Mouse (Mus musculus): ENCODE data around the gene Syt7. TPM values are rescaled to one million over a fixed set of nuclear protein-coding genes. Genes with fewer than 3 reads are reported as not detected.

Syt7 gene
- polyA plus RNA-seq, 1 experiment: 10.9 TPM

DNA sequence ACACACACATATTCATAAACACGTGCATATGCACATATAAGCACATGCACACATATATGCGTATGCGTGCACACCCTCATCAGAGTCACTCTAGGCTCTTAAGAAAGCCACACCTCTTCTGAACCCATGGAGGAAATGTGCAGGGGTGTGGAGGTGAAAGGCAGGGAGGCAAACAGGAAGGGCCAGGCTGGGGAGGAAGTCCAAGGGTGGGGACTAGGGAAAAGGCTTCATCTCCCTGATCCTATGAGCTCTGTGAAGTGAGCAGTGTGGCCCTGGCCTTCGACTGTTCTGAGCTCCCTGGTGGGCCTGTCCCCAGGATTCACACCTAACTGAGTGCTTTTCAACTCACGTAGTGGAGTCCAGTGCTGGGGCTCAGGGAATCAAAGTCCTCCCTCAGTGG, 13.6 kb upstream of the Syt7 start:
- TF ChIP-seq CTCF (IDR thresholded peaks at IDR 0.05; ENCODE audit: insufficient read depth, low read length) (no peak), POLR2A (IDR thresholded peaks at IDR 0.05; ENCODE audit: borderline replicate concordance, extremely low read depth, low read depth, low read length) (peak; percentile 40; the same call in 1 of the 2 replicates)
- peak; percentile 16 for DNase-seq
- H3K4me1 ChIP-seq (ENCODE audit: control insufficient read depth, insufficient read depth, low read length): no peaks in the 10 kb centered on the region; the same call in 1 of the 2 replicates
- WGBS: 55% methylated on average over 5 of the region's 5 CpGs
- no peak overlapping the region for H3K4me3 ChIP-seq (replicated peaks; ENCODE audit: extremely low read depth, low read depth, low read length)

- no peak for DNase-seq
- WGBS: 79% methylated on average over 5 of the region's 5 CpGs
- Histone ChIP-seq H3K4me1 (ENCODE audit: control insufficient read depth, insufficient read depth, low read length) (no peaks in the 10 kb centered on the region), H3K4me3 (replicated peaks; ENCODE audit: extremely low read depth, low read depth, low read length) (no peak overlapping the region)
- TF ChIP-seq POLR2A (IDR thresholded peaks at IDR 0.05; ENCODE audit: borderline replicate concordance, extremely low read depth, low read depth, low read length): no peak
Measured at GRCm38 (mm10) chr19:10379978-10380377, 8.9 kb upstream of the Syt7 start.

DNA sequence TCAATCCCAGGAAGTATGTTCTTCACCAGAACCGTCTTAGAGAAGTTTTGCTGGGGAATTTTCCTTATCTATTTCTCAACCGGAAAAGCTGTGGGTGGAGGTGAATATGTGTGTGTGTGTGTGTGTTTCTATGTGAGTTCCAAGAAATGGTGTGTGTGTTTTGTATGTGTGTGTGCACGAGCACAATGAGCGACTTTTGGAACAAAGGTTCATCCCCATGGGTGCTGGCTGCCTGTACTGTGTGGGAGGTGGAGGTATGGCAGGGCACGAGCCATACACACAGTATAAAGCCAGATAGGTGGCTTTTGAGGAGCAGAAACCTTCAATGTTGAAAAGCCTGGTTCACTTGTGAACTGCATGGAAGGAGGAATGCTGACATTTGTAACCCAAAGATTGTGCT, 1.2 kb upstream of the Syt7 start:
- 39% methylated on average over 5 of the region's 5 CpGs for WGBS
- peaks cover 2% of the 10 kb centered on the region; the same call in 1 of the 2 replicates for H3K4me1 ChIP-seq (ENCODE audit: control insufficient read depth, insufficient read depth, low read length)
- no peak overlapping the region for H3K4me3 ChIP-seq (replicated peaks; ENCODE audit: extremely low read depth, low read depth, low read length)
- no peak for DNase-seq
- TF ChIP-seq POLR2A (IDR thresholded peaks at IDR 0.05; ENCODE audit: borderline replicate concordance, extremely low read depth, low read depth, low read length): no peak
- no peak for TF ChIP-seq CTCF (IDR thresholded peaks at IDR 0.05; ENCODE audit: insufficient read depth, low read length)

GRCm38 (mm10) chr19:10389391-10390098, 655 bp downstream of the Syt7 start:
- peaks cover 2% of the 10 kb centered on the region; the same call in 1 of the 2 replicates for H3K4me1 ChIP-seq (ENCODE audit: control insufficient read depth, insufficient read depth, low read length)
- TF ChIP-seq CTCF (IDR thresholded peaks at IDR 0.05; ENCODE audit: insufficient read depth, low read length) (no peak), POLR2A (IDR thresholded peaks at IDR 0.05; ENCODE audit: borderline replicate concordance, extremely low read depth, low read depth, low read length) (no peak)

GRCm38 (mm10) chr19:10390099-10390680, 1.3 kb downstream of the Syt7 start:
- TF ChIP-seq CTCF (IDR thresholded peaks at IDR 0.05; ENCODE audit: insufficient read depth, low read length) (no peak), POLR2A (IDR thresholded peaks at IDR 0.05; ENCODE audit: borderline replicate concordance, extremely low read depth, low read depth, low read length) (no peak)
- H3K4me1 ChIP-seq (ENCODE audit: control insufficient read depth, insufficient read depth, low read length): peaks cover 2% of the 10 kb centered on the region; the same call in 1 of the 2 replicates
- no peak for DNase-seq
- WGBS: 34% methylated on average over 9 of the region's 12 CpGs
- H3K4me3 ChIP-seq (replicated peaks; ENCODE audit: extremely low read depth, low read depth, low read length): no peak overlapping the region

More at GRCm38 (mm10) chr19:10389391-10390098, 655 bp downstream of the Syt7 start:
- H3K4me3 ChIP-seq (replicated peaks; ENCODE audit: extremely low read depth, low read depth, low read length): peak overlapping the region; percentile 26
- DNase-seq: peak; percentile 31
- WGBS: 2% methylated on average over 54 of the region's 54 CpGs

- DNase-seq: no peak
- WGBS: 89% methylated on average over 7 of the region's 7 CpGs
- H3K4me1 ChIP-seq (ENCODE audit: control insufficient read depth, insufficient read depth, low read length): peaks cover 2% of the 10 kb centered on the region; the same call in 1 of the 2 replicates
- TF ChIP-seq CTCF (IDR thresholded peaks at IDR 0.05; ENCODE audit: insufficient read depth, low read length) (no peak), POLR2A (IDR thresholded peaks at IDR 0.05; ENCODE audit: borderline replicate concordance, extremely low read depth, low read depth, low read length) (no peak)
- H3K4me3 ChIP-seq (replicated peaks; ENCODE audit: extremely low read depth, low read depth, low read length): no peak overlapping the region
Measured at GRCm38 (mm10) chr19:10391028-10391427, 2.1 kb downstream of the Syt7 start.

DNA sequence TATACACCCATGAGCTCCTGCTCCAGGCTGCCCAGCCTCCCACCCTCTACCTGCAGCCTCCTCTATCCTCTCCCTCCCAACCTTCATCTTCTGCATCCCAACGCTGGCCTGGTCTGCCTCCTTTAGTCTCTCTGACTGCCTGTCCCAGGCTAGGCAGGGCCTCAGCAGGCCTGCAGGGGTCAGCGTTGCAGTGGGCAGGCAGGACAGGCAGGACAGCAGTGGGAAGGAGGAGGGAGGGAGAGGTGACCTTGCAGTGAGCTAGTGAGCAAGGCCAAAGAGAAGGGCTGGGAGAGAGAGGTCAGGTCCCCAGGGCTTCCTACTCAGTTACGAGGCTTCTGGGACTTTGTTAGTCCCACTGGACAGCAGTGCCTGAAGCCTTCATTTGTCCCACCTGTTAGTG, 3.1 kb downstream of the Syt7 start:
- DNase-seq: no peak
- WGBS: 39% methylated on average over 3 of the region's 3 CpGs
- TF ChIP-seq POLR2A (IDR thresholded peaks at IDR 0.05; ENCODE audit: borderline replicate concordance, extremely low read depth, low read depth, low read length) (no peak), CTCF (IDR thresholded peaks at IDR 0.05; ENCODE audit: insufficient read depth, low read length) (peak; percentile 43; the same call in 1 of the 2 replicates)

DNA sequence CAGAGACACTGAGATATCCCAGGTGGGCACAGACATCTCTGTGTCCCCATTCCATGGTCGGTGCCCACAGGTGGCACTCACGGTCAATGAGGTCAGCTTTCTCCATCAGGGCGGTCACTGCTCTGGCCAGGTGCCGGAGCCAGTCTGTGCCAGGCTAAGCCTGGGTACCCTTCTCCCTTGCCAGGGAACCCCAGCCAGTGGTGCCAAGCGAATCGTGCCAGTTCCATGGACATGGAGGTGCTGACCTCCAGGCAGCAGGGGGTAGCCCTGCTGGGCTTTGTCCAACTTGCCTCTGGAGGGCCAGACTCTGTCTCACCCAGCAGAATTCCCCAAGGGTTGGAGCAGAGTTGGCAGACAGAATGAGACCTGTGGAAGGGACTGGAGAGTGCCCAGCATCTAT, 4.6 kb downstream of the Syt7 start:
- no peak for DNase-seq
- Histone ChIP-seq H3K4me1 (ENCODE audit: control insufficient read depth, insufficient read depth, low read length) (no peaks in the 10 kb centered on the region), H3K4me3 (replicated peaks; ENCODE audit: extremely low read depth, low read depth, low read length) (no peak overlapping the region)
- TF ChIP-seq POLR2A (IDR thresholded peaks at IDR 0.05; ENCODE audit: borderline replicate concordance, extremely low read depth, low read depth, low read length) (no peak), CTCF (IDR thresholded peaks at IDR 0.05; ENCODE audit: insufficient read depth, low read length) (no peak)
- 91% methylated on average over 6 of the region's 6 CpGs for WGBS

More for the DNA sequence above, 3.1 kb downstream of the Syt7 start:
- Histone ChIP-seq H3K4me3 (replicated peaks; ENCODE audit: extremely low read depth, low read depth, low read length) (no peak overlapping the region), H3K4me1 (ENCODE audit: control insufficient read depth, insufficient read depth, low read length) (peaks cover 2% of the 10 kb centered on the region; the same call in 1 of the 2 replicates)

GRCm38 (mm10) chr19:10393874-10394500, 5.1 kb downstream of the Syt7 start:
- TF ChIP-seq POLR2A (IDR thresholded peaks at IDR 0.05; ENCODE audit: borderline replicate concordance, extremely low read depth, low read depth, low read length) (no peak), CTCF (IDR thresholded peaks at IDR 0.05; ENCODE audit: insufficient read depth, low read length) (no peak)
- Histone ChIP-seq H3K4me1 (ENCODE audit: control insufficient read depth, insufficient read depth, low read length) (no peaks in the 10 kb centered on the region), H3K4me3 (replicated peaks; ENCODE audit: extremely low read depth, low read depth, low read length) (no peak overlapping the region)
- 84% methylated on average over 15 of the region's 15 CpGs for WGBS
- DNase-seq: no peak
